Comparison of ENCODE assay signal across 8 mouse cellular contexts in genomic region chr8:93010286-93010685, GRCm38 (mm10). TPM values are rescaled to one million over a fixed set of nuclear protein-coding genes. Genes with fewer than 3 reads are reported as not detected.
A peak's percentile ranks its signal among the peaks of the same experiment; 100 is the strongest.
DNase-seq lines count a peak whose midpoint lies in the region; ATAC-seq and TF ChIP-seq lines count a peak whose summit lies in the region.
"Had no signal": no experiment of that assay in that cellular context is flagged by ENCODE, and none has a peak within 500 bp of the region (broad histone marks: within the 10 kb centered on the region; RNA-seq: fewer than 3 reads in every experiment).

No protein-coding gene starts in this region.

- no peaks in the 10 kb centered on the region for H3K9me3 ChIP-seq in ES-E14 (ENCODE audit: control insufficient read depth, insufficient read depth, low read depth, low read length)
- H3K9me3 ChIP-seq in limb, embryonic 14.5 days (ENCODE audit: control insufficient read depth, low read length) = no peaks in the 10 kb centered on the region
- H3K9me3 ChIP-seq: lung, embryonic 15.5 days had no signal

- H3K27me3 ChIP-seq in limb, embryonic 14.5 days (ENCODE audit: control insufficient read depth, insufficient read depth, low read length) = no peaks in the 10 kb centered on the region
- H3K27me3 ChIP-seq: lung, embryonic 15.5 days had no signal

- H3K4me2 ChIP-seq in limb, embryonic 14.5 days (replicated peaks; ENCODE audit: low read depth, low read length, severe bottlenecking) = no peak overlapping the region
- H3K4me2 ChIP-seq: lung, embryonic 15.5 days had no signal

- intact Hi-C loops in heart, postnatal 10 days (cut with DNase I) = loop anchor here (2.0 to 10.0 kb wide), 2 partner anchors 39 to 485 kb away; partner anchors contain the start of gene Ces1a

- no peak overlapping the region for H3K9ac ChIP-seq in ES-E14 (ENCODE audit: insufficient read depth, low read depth, low read length, poor library complexity, severe bottlenecking)
- H3K9ac ChIP-seq in limb, embryonic 14.5 days (ENCODE audit: low read depth, low read length, severe bottlenecking) = no peak overlapping the region
- H3K9ac ChIP-seq: lung, embryonic 15.5 days had no signal

- no peak for TF ChIP-seq POLR2A in limb, embryonic 14.5 days (IDR thresholded peaks at IDR 0.05; ENCODE audit: borderline replicate concordance, extremely low read depth, insufficient read depth, insufficient read length)

- no peak for ATAC-seq in limb, embryonic 14.5 days (ENCODE audit: low FRiP score, low read depth)

- in situ Hi-C loops in ES-E14 (cut with MboI; ENCODE audit: low sequenced_read_pairs in 2 of 2, unreplicated experiment in 2 of 2) = loop anchor here (5.0 to 25.0 kb wide), 5 partner anchors 85 to 405 kb away; no protein-coding TSS in a partner anchor

- no peaks in the 10 kb centered on the region for H3K4me1 ChIP-seq in ES-E14 (ENCODE audit: control insufficient read depth in 2 of 2, insufficient read depth in 2 of 2, low read length in 2 of 2, poor library complexity in 1 of 2)
- H3K4me1 ChIP-seq in limb, embryonic 14.5 days (ENCODE audit: control insufficient read depth, insufficient read depth, low read length) = no peaks in the 10 kb centered on the region
- H3K4me1 ChIP-seq: lung, embryonic 15.5 days had no signal

- DNase-seq in kidney, adult 18-20 months = peak; percentile 21
- no peak for DNase-seq in kidney, adult 11 months
- peak; percentile 50 for DNase-seq in ES-E14 (ENCODE audit: low read depth, low spot score)
- peak; percentile 12 for DNase-seq in adrenal gland, postnatal 25 days
- DNase-seq in heart, postnatal 10 days = peak; percentile 38 to 71
- DNase-seq in limb, embryonic 14.5 days (ENCODE audit: low spot score) = peak; percentile 86
- DNase-seq in thymus, postnatal 14 days = peak; percentile 8

- WGBS in limb, embryonic 14.5 days = 29% methylated on average over 5 of the region's 5 CpGs

- H3K36me3 ChIP-seq in ES-E14 (ENCODE audit: control insufficient read depth, insufficient read depth, low read length, poor library complexity, severe bottlenecking) = no peaks in the 10 kb centered on the region
- H3K36me3 ChIP-seq in limb, embryonic 14.5 days (ENCODE audit: control insufficient read depth, insufficient read depth, low read length) = no peaks in the 10 kb centered on the region
- H3K36me3 ChIP-seq: lung, embryonic 15.5 days had no signal

- no peak overlapping the region for H3K27ac ChIP-seq in ES-E14 (ENCODE audit: insufficient read depth, low read depth, low read length, poor library complexity, severe bottlenecking)
- H3K27ac ChIP-seq in limb, embryonic 14.5 days (replicated peaks; ENCODE audit: low read depth, low read length) = no peak overlapping the region
- H3K27ac ChIP-seq: lung, embryonic 15.5 days had no signal

- no peak overlapping the region for H3K4me3 ChIP-seq in ES-E14 (ENCODE audit: insufficient read depth in 1 of 2, low read depth in 1 of 2, low read length in 2 of 2, poor library complexity in 1 of 2, severe bottlenecking in 1 of 2)
- no peak overlapping the region for H3K4me3 ChIP-seq in limb, embryonic 14.5 days (replicated peaks; ENCODE audit: low read length)
- H3K4me3 ChIP-seq: lung, embryonic 15.5 days had no signal

TF ChIP-seq in ES-E14, 5 proteins besides CTCF, POLR2A, EP300 and RAD21:
- TF ChIP-seq ZC3H11A (IDR thresholded peaks at IDR 0.05; ENCODE audit: borderline replicate concordance, low read depth, low read length) (no peak), ZNF384 (IDR thresholded peaks at IDR 0.05; ENCODE audit: low read depth, low read length) (no peak), MAFK (IDR thresholded peaks at IDR 0.05; ENCODE audit: insufficient read depth, low read depth, low read length) (no peak), HCFC1 (IDR thresholded peaks at IDR 0.05; ENCODE audit: borderline replicate concordance, insufficient read depth, low read length) (no peak), CHD2 (IDR thresholded peaks at IDR 0.05; ENCODE audit: low read depth, low read length) (no peak)

RNA-seq across cellular contexts. Expression of gene Ces1a, which starts 37.7 kb away (rescaled TPM):
- total RNA-seq in ES-E14 (2012; rRNA removed) = 0.27 TPM in 1 of 2 replicates, not detected in the other
- total RNA-seq in adrenal gland, postnatal 25 days (2021) = not detected in 2 replicates
- total RNA-seq in heart, postnatal 10 days (2021) = not detected
- polyA plus RNA-seq in limb, embryonic 14.5 days (2012; rRNA removed) = 0.04 TPM in 1 of 2 replicates, not detected in the other
- not detected in 2 replicates for polyA plus RNA-seq in limb, embryonic 14.5 days (2014; fragmentation: Nextera tagmentation; extraction: Ambion mirVana)
- polyA plus RNA-seq: lung, embryonic 15.5 days had no signal

RNA-seq across cellular contexts. Expression of gene Slc6a2, which starts 50.4 kb away (rescaled TPM):
- total RNA-seq in ES-E14 (2012; rRNA removed) = 0.05 and 0.62 TPM in 2 replicates
- total RNA-seq in adrenal gland, postnatal 25 days (2021) = 5.5 and 10.4 TPM in 2 replicates
- total RNA-seq in heart, postnatal 10 days (2021) = under 1 TPM; 0.10 to 0.12 TPM
- polyA plus RNA-seq in limb, embryonic 14.5 days (2012; rRNA removed) = 0.23 and 0.28 TPM in 2 replicates
- 0.18 and 0.22 TPM in 2 replicates for polyA plus RNA-seq in limb, embryonic 14.5 days (2014; fragmentation: Nextera tagmentation; extraction: Ambion mirVana)
